Mouse (Mus musculus) intestine, postnatal 0 days (tissue): ENCODE results near the gene Prps1. TPM values are rescaled to one million over a fixed set of nuclear protein-coding genes. Genes with fewer than 3 reads are reported as not detected.
A peak's percentile ranks its signal among the peaks of the same experiment; 100 is the strongest.
"Not testable (repeated sequence)": the region's sequence is repeated elsewhere in the genome, so short reads cannot be mapped to it uniquely, and the experiment has no call there.

ENCODE experiments used
- ATAC-seq: fragments of 200-750 bp; cut with Nextera tagmentation; 2 replicates; pipeline ENCODE4 v1.8.0; 2017; ENCODE audit warnings: mild to moderate bottlenecking, moderate TSS enrichment, moderate library complexity
- H3K27ac ChIP-seq: fragments of 300-500 bp; sonication (generic); 2 replicates; pipeline ENCODE4 v1.5.1; 2014; ENCODE audit warnings: mild to moderate bottlenecking, low read depth, low read length, moderate library complexity
- H3K27me3 ChIP-seq: fragments of 300-500 bp; sonication (generic); replicated peaks from 2 replicates; pipeline ENCODE4 v1.6.1; 2014; ENCODE audit warnings: low read length, mixed read lengths; ENCODE audit not compliant: control insufficient read depth, insufficient read depth
- H3K36me3 ChIP-seq: fragments of 300-500 bp; sonication (generic); 2 replicates; pipeline ENCODE4 v1.6.1; 2014; ENCODE audit warnings: mild to moderate bottlenecking, moderate library complexity; ENCODE audit not compliant: control insufficient read depth, insufficient read depth
- H3K4me1 ChIP-seq: fragments of 300-500 bp; sonication (generic); replicated peaks from 2 replicates; pipeline ENCODE4 v1.6.1; 2014; ENCODE audit warnings: antibody characterized with exemption, low read length, mixed read lengths; ENCODE audit not compliant: control insufficient read depth, insufficient read depth
- H3K4me2 ChIP-seq: fragments of 300-500 bp; sonication (generic); replicated peaks from 2 replicates; pipeline ENCODE4 v1.6.1; 2014; ENCODE audit warnings: low read depth, mild to moderate bottlenecking, moderate library complexity
- H3K4me3 ChIP-seq: fragments of 300-500 bp; sonication (generic); 2 replicates; pipeline ENCODE4 v1.5.1; 2014; ENCODE audit warnings: low read depth, low read length
- H3K9ac ChIP-seq: fragments of 300-500 bp; sonication (generic); 2 replicates; pipeline ENCODE4 v1.6.1; 2014; ENCODE audit warnings: mild to moderate bottlenecking, low read depth, low read length
- H3K9me3 ChIP-seq: fragments of 300-500 bp; sonication (generic); 2 replicates; pipeline ENCODE4 v1.6.1; 2016; ENCODE audit warnings: mixed run types; ENCODE audit not compliant: control insufficient read depth
- CTCF ChIP-seq: sonication (generic); IDR thresholded peaks from 2 replicates; pipeline ENCODE4 v1.5.1; 2016; ENCODE audit warnings: low read depth, mild to moderate bottlenecking, control low read depth, antibody characterized with exemption, moderate library complexity
- WGBS: fragments of 180-500 bp; shearing (Covaris S2); extraction: QIAGEN DNeasy Blood & Tissue Kit; methylation state at CpG from one replicate; pipeline ENCODE4 v1.1.7; 2014; 5-methylcytosine and 5-hydroxymethylcytosine counted together
- polyA plus RNA-seq: library from polyadenylated mRNA; unstranded; fragments of >200 nt; fragmentation: Nextera tagmentation; extraction: Ambion mirVana; gene quantifications from 2 replicates; pipeline ENCODE4 v1.2.1, GENCODE M21; 2015

The Prps1 gene
- polyA plus RNA-seq, 1 experiment from 2014 or later: 8.5 TPM

- ATAC-seq: no peak
- Histone ChIP-seq H3K4me1 (no peaks in the 10 kb centered on the region), H3K9ac (no peak overlapping the region), H3K36me3 (no peaks in the 10 kb centered on the region), H3K27me3 (no peaks in the 10 kb centered on the region), H3K4me3 (no peak overlapping the region), H3K27ac (no peak overlapping the region), H3K4me2 (no peak overlapping the region), H3K9me3 (no peaks in the 10 kb centered on the region)
- WGBS: 56% methylated on average over 7 of the region's 7 CpGs
- no peak for TF ChIP-seq CTCF
These were observed 37.2 kb downstream of the Prps1 start for GRCm38 (mm10) chrX:140493527-140494029.

GRCm38 (mm10) chrX:140494170-140494569, 37.8 kb downstream of the Prps1 start:
- no peak for TF ChIP-seq CTCF

GRCm38 (mm10) chrX:140498431-140498830, 42.0 kb downstream of the Prps1 start:
- H3K27me3 ChIP-seq, ATAC-seq, H3K9me3 ChIP-seq, H3K4me1 ChIP-seq, H3K4me2 ChIP-seq, H3K36me3 ChIP-seq, H3K9ac ChIP-seq, H3K4me3 ChIP-seq, H3K27ac ChIP-seq: not testable (repeated sequence)
- 52% methylated on average over 4 of the region's 4 CpGs for WGBS

More at GRCm38 (mm10) chrX:140494170-140494569, 37.8 kb downstream of the Prps1 start:
- no peak overlapping the region for H3K4me2 ChIP-seq
- H3K4me3 ChIP-seq: no peak overlapping the region
- no peak overlapping the region for H3K27ac ChIP-seq
- no peak overlapping the region for H3K9ac ChIP-seq
- no peak for ATAC-seq
- H3K27me3 ChIP-seq: no peaks in the 10 kb centered on the region
- H3K4me1 ChIP-seq: no peaks in the 10 kb centered on the region
- H3K36me3 ChIP-seq: no peaks in the 10 kb centered on the region
- no peaks in the 10 kb centered on the region for H3K9me3 ChIP-seq
- WGBS: 74% methylated on average over 6 of the region's 6 CpGs

- Histone ChIP-seq H3K36me3 (no peaks in the 10 kb centered on the region), H3K9me3 (no peaks in the 10 kb centered on the region), H3K27me3 (no peaks in the 10 kb centered on the region), H3K4me3 (no peak overlapping the region), H3K27ac (no peak overlapping the region), H3K4me2 (no peak overlapping the region), H3K4me1 (no peaks in the 10 kb centered on the region), H3K9ac (no peak overlapping the region)
- no peak for TF ChIP-seq CTCF
- ATAC-seq: no peak
- WGBS: 73% methylated on average over 5 of the region's 5 CpGs
These were observed 43.9 kb downstream of the Prps1 start for GRCm38 (mm10) chrX:140500306-140500705.

- 48% methylated on average over 9 of the region's 9 CpGs for WGBS
- Histone ChIP-seq H3K4me3 (no peak overlapping the region), H3K9ac (no peak overlapping the region), H3K9me3 (no peaks in the 10 kb centered on the region), H3K27ac (no peak overlapping the region), H3K27me3 (no peaks in the 10 kb centered on the region), H3K4me1 (no peaks in the 10 kb centered on the region), H3K4me2 (no peak overlapping the region), H3K36me3 (no peaks in the 10 kb centered on the region)
- ATAC-seq: no peak
- no peak for TF ChIP-seq CTCF
These were observed 45.2 kb downstream of the Prps1 start for GRCm38 (mm10) chrX:140501401-140502301.

GRCm38 (mm10) chrX:140503905-140504304, 47.5 kb downstream of the Prps1 start:
- Histone ChIP-seq H3K9me3 (no peaks in the 10 kb centered on the region), H3K4me2 (no peak overlapping the region), H3K27me3 (no peaks in the 10 kb centered on the region), H3K4me1 (no peaks in the 10 kb centered on the region), H3K4me3 (no peak overlapping the region), H3K9ac (no peak overlapping the region), H3K36me3 (no peaks in the 10 kb centered on the region), H3K27ac (no peak overlapping the region)
- 26% methylated on average over 7 of the region's 7 CpGs for WGBS
- peak; percentile 29; the same call in 1 of the 2 replicates for ATAC-seq
- peak; percentile 74 for TF ChIP-seq CTCF
